Mouse (Mus musculus) heart, embryonic 12.5 days (tissue): ENCODE data around the gene Snx30. TPM values are rescaled to one million over a fixed set of nuclear protein-coding genes. Genes with fewer than 3 reads are reported as not detected.

Source experiments
- ATAC-seq: fragments of 200-750 bp; cut with Nextera tagmentation; 2 replicates; pipeline ENCODE4 v1.8.0; 2017; ENCODE audit warnings: moderate TSS enrichment, moderate library complexity; ENCODE audit not compliant: insufficient number of reproducible peaks, low FRiP score
- H3K27ac ChIP-seq: fragments of 300-500 bp; sonication (generic); 2 replicates; pipeline ENCODE4 v1.5.1; 2016; ENCODE audit warnings: mild to moderate bottlenecking, moderate library complexity; ENCODE audit not compliant: poor library complexity, severe bottlenecking
- H3K27me3 ChIP-seq: fragments of 300-500 bp; sonication (generic); replicated peaks from 2 replicates; pipeline ENCODE4 v1.6.1; 2016; ENCODE audit warnings: mild to moderate bottlenecking, moderate library complexity
- H3K36me3 ChIP-seq: fragments of 300-500 bp; sonication (generic); 2 replicates; pipeline ENCODE4 v1.6.1; 2016; ENCODE audit warnings: mild to moderate bottlenecking, moderate library complexity
- H3K4me1 ChIP-seq: fragments of 300-500 bp; sonication (generic); replicated peaks from 2 replicates; pipeline ENCODE4 v1.6.1; 2016; ENCODE audit warnings: mild to moderate bottlenecking
- H3K4me2 ChIP-seq: fragments of 300-500 bp; sonication (generic); 2 replicates; pipeline ENCODE4 v1.6.1; 2016; ENCODE audit warnings: mild to moderate bottlenecking, moderate library complexity
- H3K4me3 ChIP-seq: fragments of 300-500 bp; sonication (generic); 2 replicates; pipeline ENCODE4 v1.5.1; 2016; ENCODE audit warnings: mild to moderate bottlenecking
- H3K9ac ChIP-seq: fragments of 300-500 bp; sonication (generic); 2 replicates; pipeline ENCODE4 v1.6.1; 2016; ENCODE audit warnings: mild to moderate bottlenecking, moderate library complexity
- H3K9me3 ChIP-seq: fragments of 300-500 bp; sonication (generic); replicated peaks from 2 replicates; pipeline ENCODE4 v1.6.1; 2016; ENCODE audit warnings: mild to moderate bottlenecking, moderate library complexity
- WGBS: fragments of 180-500 bp; shearing (Covaris S2); methylation state at CpG from one replicate; pipeline ENCODE4 v1.1.7; 2016; 5-methylcytosine and 5-hydroxymethylcytosine counted together
- polyA plus RNA-seq: library from polyadenylated mRNA; unstranded; fragments of >200 nt; fragmentation: Nextera tagmentation; extraction: Ambion mirVana; gene quantifications from 2 replicates; pipeline ENCODE4 v1.2.1, GENCODE M21; 2016

The Snx30 gene
- polyA plus RNA-seq, 1 experiment from 2014 or later, result 8.6 TPM

GRCm38 (mm10) chr4:59795788-59796455 is 9.7 kb upstream of the Snx30 start:
- H3K36me3 ChIP-seq, result no peaks in the 10 kb centered on the region
- H3K9ac ChIP-seq, result no peak overlapping the region
- no peaks in the 10 kb centered on the region for H3K27me3 ChIP-seq
- no peak for ATAC-seq
- H3K4me1 ChIP-seq, result no peaks in the 10 kb centered on the region
- H3K9me3 ChIP-seq, result no peaks in the 10 kb centered on the region
- no peak overlapping the region for H3K27ac ChIP-seq
- no peak overlapping the region for H3K4me3 ChIP-seq
- no peak overlapping the region for H3K4me2 ChIP-seq
- 64% methylated on average over 2 of the region's 2 CpGs for WGBS

GRCm38 (mm10) chr4:59800181-59800580 is 5.5 kb upstream of the Snx30 start:
- Histone ChIP-seq H3K4me2 (no peak overlapping the region), H3K36me3 (no peaks in the 10 kb centered on the region), H3K27ac (no peak overlapping the region), H3K9me3 (no peaks in the 10 kb centered on the region), H3K9ac (no peak overlapping the region), H3K4me1 (peaks cover 3% of the 10 kb centered on the region; the same call in 1 of the 2 replicates), H3K27me3 (no peaks in the 10 kb centered on the region), H3K4me3 (no peak overlapping the region)
- no peak for ATAC-seq
- 80% methylated on average over 5 of the region's 5 CpGs for WGBS

GRCm38 (mm10) chr4:59801489-59801888 is 4.2 kb upstream of the Snx30 start, which contains the start of gene Inip:
Inip (minus strand) TSS chr4:59801589.
- Histone ChIP-seq H3K9me3 (no peaks in the 10 kb centered on the region), H3K36me3 (no peaks in the 10 kb centered on the region), H3K27me3 (no peaks in the 10 kb centered on the region), H3K4me3 (no peak within 1 kb of the TSS), H3K4me2 (no peak within 1 kb of the TSS), H3K27ac (no peak within 1 kb of the TSS), H3K4me1 (peaks cover 3% of the 10 kb centered on the region; the same call in 1 of the 2 replicates), H3K9ac (no peak within 1 kb of the TSS)
- no peak for ATAC-seq

GRCm38 (mm10) chr4:59802107-59802506 is 3.5 kb upstream of the Snx30 start:
- H3K4me2 ChIP-seq, result no peak overlapping the region
- no peak overlapping the region for H3K4me3 ChIP-seq
- H3K27ac ChIP-seq, result no peak overlapping the region
- no peaks in the 10 kb centered on the region for H3K27me3 ChIP-seq
- peaks cover 7% of the 10 kb centered on the region; the same call in 1 of the 2 replicates for H3K4me1 ChIP-seq
- WGBS, result 71% methylated on average over 6 of the region's 6 CpGs
- no peak for ATAC-seq
- no peaks in the 10 kb centered on the region for H3K9me3 ChIP-seq
- no peak overlapping the region for H3K9ac ChIP-seq
- H3K36me3 ChIP-seq, result no peaks in the 10 kb centered on the region

- 53% methylated on average over 4 of the region's 4 CpGs for WGBS
- no peak for ATAC-seq
- Histone ChIP-seq H3K9me3 (no peaks in the 10 kb centered on the region), H3K9ac (no peak overlapping the region), H3K27me3 (no peaks in the 10 kb centered on the region), H3K36me3 (no peaks in the 10 kb centered on the region), H3K4me1 (peaks cover 10% of the 10 kb centered on the region), H3K4me3 (no peak overlapping the region), H3K27ac (no peak overlapping the region), H3K4me2 (no peak overlapping the region)
These were observed 2.8 kb upstream of the Snx30 start for GRCm38 (mm10) chr4:59802792-59803191.

GRCm38 (mm10) chr4:59803358-59803757 is 2.3 kb upstream of the Snx30 start:
- WGBS, result 75% methylated on average over 5 of the region's 5 CpGs
- ATAC-seq, result no peak
- H3K4me2 ChIP-seq, result no peak overlapping the region
- H3K9me3 ChIP-seq, result no peaks in the 10 kb centered on the region
- H3K27me3 ChIP-seq, result no peaks in the 10 kb centered on the region
- H3K4me3 ChIP-seq, result no peak overlapping the region
- H3K9ac ChIP-seq, result no peak overlapping the region
- no peaks in the 10 kb centered on the region for H3K36me3 ChIP-seq
- peaks cover 12% of the 10 kb centered on the region for H3K4me1 ChIP-seq
- H3K27ac ChIP-seq, result no peak overlapping the region

- H3K36me3 ChIP-seq, result no peaks in the 10 kb centered on the region
- H3K27ac ChIP-seq, result no peak overlapping the region
- H3K4me3 ChIP-seq, result peak overlapping the region; percentile 87
- H3K9me3 ChIP-seq, result no peaks in the 10 kb centered on the region
- H3K4me1 ChIP-seq, result peaks cover 12% of the 10 kb centered on the region
- no peak overlapping the region for H3K9ac ChIP-seq
- peak overlapping the region; percentile 96 for H3K4me2 ChIP-seq
- H3K27me3 ChIP-seq, result no peaks in the 10 kb centered on the region
- 56% methylated on average over 1 of the region's 1 CpGs for WGBS
- no peak for ATAC-seq
These were observed 886 bp upstream of the Snx30 start for GRCm38 (mm10) chr4:59804754-59805153.

- no peaks in the 10 kb centered on the region for H3K27me3 ChIP-seq
- H3K4me1 ChIP-seq, result peaks cover 12% of the 10 kb centered on the region
- peak overlapping the region; percentile 64 for H3K27ac ChIP-seq
- peak; percentile 71 for ATAC-seq
- peak overlapping the region; percentile 88 for H3K9ac ChIP-seq
- H3K4me3 ChIP-seq, result peak overlapping the region; percentile 87
- no peaks in the 10 kb centered on the region for H3K9me3 ChIP-seq
- H3K36me3 ChIP-seq, result no peaks in the 10 kb centered on the region
- peak overlapping the region; percentile 96 for H3K4me2 ChIP-seq
- 0% methylated on average over 54 of the region's 58 CpGs for WGBS
These were observed 583 bp downstream of the Snx30 start for GRCm38 (mm10) chr4:59805968-59806878.

GRCm38 (mm10) chr4:59806879-59807195 is 1.2 kb downstream of the Snx30 start:
- Histone ChIP-seq H3K4me1 (peaks cover 12% of the 10 kb centered on the region), H3K9me3 (no peaks in the 10 kb centered on the region), H3K27me3 (no peaks in the 10 kb centered on the region), H3K4me3 (peak overlapping the region; percentile 87), H3K9ac (peak overlapping the region; percentile 88; the same call in 1 of the 2 replicates), H3K36me3 (no peaks in the 10 kb centered on the region), H3K27ac (no peak overlapping the region), H3K4me2 (peak overlapping the region; percentile 96)
- ATAC-seq, result no peak
- WGBS, result 3% methylated on average over 9 of the region's 9 CpGs

GRCm38 (mm10) chr4:59807521-59807920 is 1.9 kb downstream of the Snx30 start:
- Histone ChIP-seq H3K27me3 (no peaks in the 10 kb centered on the region), H3K4me3 (no peak overlapping the region)

GRCm38 (mm10) chr4:59808396-59808795 is 2.8 kb downstream of the Snx30 start:
- Histone ChIP-seq H3K9me3 (no peaks in the 10 kb centered on the region), H3K4me2 (no peak overlapping the region), H3K4me3 (no peak overlapping the region), H3K9ac (no peak overlapping the region), H3K36me3 (no peaks in the 10 kb centered on the region), H3K27ac (no peak overlapping the region), H3K27me3 (no peaks in the 10 kb centered on the region), H3K4me1 (peaks cover 9% of the 10 kb centered on the region)
- no peak for ATAC-seq
- WGBS, result 76% methylated on average over 5 of the region's 5 CpGs

More at GRCm38 (mm10) chr4:59807521-59807920, 1.9 kb downstream of the Snx30 start:
- H3K9me3 ChIP-seq, result no peaks in the 10 kb centered on the region
- H3K27ac ChIP-seq, result no peak overlapping the region
- no peak for ATAC-seq
- H3K4me2 ChIP-seq, result peak overlapping the region; percentile 21; the same call in 1 of the 2 replicates
- no peak overlapping the region for H3K9ac ChIP-seq
- no peaks in the 10 kb centered on the region for H3K36me3 ChIP-seq
- H3K4me1 ChIP-seq, result peaks cover 9% of the 10 kb centered on the region
- 64% methylated on average over 2 of the region's 2 CpGs for WGBS
